Mouse (Mus musculus) erythroblast, embryonic 14.5 days (primary cell): Measurements from ENCODE around the gene Gm49392. TPM values are rescaled to one million over a fixed set of nuclear protein-coding genes. Genes with fewer than 3 reads are reported as not detected.

ENCODE experiments used
- H3K27me3 ChIP-seq: 2 replicates; pipeline ENCODE4 v1.6.1; 2012; ENCODE audit warnings: inconsistent platforms; ENCODE audit not compliant: control insufficient read depth
- H3K36me3 ChIP-seq: 2 replicates; pipeline ENCODE4 v1.6.1; 2012; ENCODE audit warnings: mild to moderate bottlenecking, inconsistent platforms; ENCODE audit not compliant: control insufficient read depth
- H3K4me1 ChIP-seq: 2 replicates; pipeline ENCODE4 v1.6.1; 2012; ENCODE audit warnings: inconsistent platforms; ENCODE audit not compliant: control insufficient read depth
- H3K4me3 ChIP-seq: replicated peaks from 2 replicates; pipeline ENCODE3; 2012; ENCODE audit warnings: moderate library complexity, mild to moderate bottlenecking, inconsistent platforms
- H3K9me3 ChIP-seq: 2 replicates; pipeline ENCODE4 v1.6.1; 2012; ENCODE audit warnings: low read length, inconsistent platforms, mixed read lengths; ENCODE audit not compliant: control insufficient read depth
- GATA1 ChIP-seq: IDR thresholded peaks from 2 replicates; pipeline ENCODE4 v1.6.1; 2012; ENCODE audit warnings: low read length, inconsistent platforms, mixed read lengths
- TAL1 ChIP-seq: IDR thresholded peaks from 3 replicates; pipeline ENCODE4 v1.6.1; 2012; ENCODE audit warnings: low read length, inconsistent platforms, mixed read lengths
- polyA plus RNA-seq: library from polyadenylated mRNA; stranded (reverse); fragments of >175 nt; gene quantifications from 2 replicates; pipeline ENCODE4 v1.2.3, GENCODE M21; 2012

Gm49392 gene
- polyA plus RNA-seq, 1 experiment = not detected

DNA sequence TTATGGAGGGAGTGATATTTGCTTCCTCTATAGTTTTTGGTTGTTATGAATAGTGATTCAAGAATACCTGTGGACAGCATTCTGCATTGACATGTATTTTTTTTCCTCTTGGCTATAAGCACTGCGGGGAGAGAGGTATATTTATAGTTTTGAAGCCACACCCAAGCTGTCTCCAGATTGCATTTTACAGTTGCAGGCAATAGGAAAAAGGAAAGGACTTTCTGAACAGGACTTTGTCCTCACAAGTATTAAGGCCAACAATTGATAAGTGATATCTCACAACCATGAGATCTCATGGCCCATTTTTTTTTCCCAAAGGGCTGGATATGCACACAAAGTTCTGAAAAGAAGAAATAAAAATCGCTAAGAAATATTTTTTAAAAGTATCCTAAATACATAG is 87.0 kb downstream of the Gm49392 start:
- no peak overlapping the region for H3K4me3 ChIP-seq
- TF ChIP-seq TAL1 (no peak), GATA1 (no peak)

DNA sequence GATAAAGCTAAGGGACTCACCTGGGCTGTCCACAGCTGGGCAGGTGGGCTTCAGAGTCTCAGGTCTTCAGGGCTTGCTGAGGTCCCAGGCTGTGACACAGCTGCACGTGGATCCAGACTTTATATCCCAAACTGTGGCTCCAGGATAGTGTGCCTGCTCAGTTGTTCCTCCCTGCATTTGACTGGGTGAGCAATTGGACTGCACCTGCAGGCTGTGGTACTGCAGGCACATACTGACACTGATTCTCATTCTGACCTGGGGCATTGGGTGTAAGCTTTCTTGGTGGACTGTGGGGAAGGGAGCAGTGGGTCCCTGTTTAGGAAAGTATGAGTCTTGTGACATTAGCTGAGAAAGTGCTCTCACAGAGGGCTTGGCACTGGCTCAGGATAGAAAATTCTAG is 93.9 kb downstream of the Gm49392 start, which contains the start of gene Ctsll3:
Ctsll3 (minus strand) TSS at position 101 of the 400 bp plus-strand sequence.
- Histone ChIP-seq H3K4me3 (no peak within 1 kb of the TSS), H3K4me1 (no peaks in the 10 kb centered on the region), H3K27me3 (no peaks in the 10 kb centered on the region), H3K36me3 (no peaks in the 10 kb centered on the region), H3K9me3 (no peaks in the 10 kb centered on the region)
- TF ChIP-seq TAL1 (no peak), GATA1 (no peak)

More for the DNA sequence above, 87.0 kb downstream of the Gm49392 start:
- no peaks in the 10 kb centered on the region for H3K36me3 ChIP-seq
- no peaks in the 10 kb centered on the region for H3K4me1 ChIP-seq
- H3K9me3 ChIP-seq = no peaks in the 10 kb centered on the region
- no peaks in the 10 kb centered on the region for H3K27me3 ChIP-seq

Other genes with a start within 250 kb of the Gm49392 start
- gene BC051665, start 110.5 kb downstream of the Gm49392 start, polyA plus RNA-seq = not detected in 2 replicates
- not detected in 2 replicates for gene Ctsll3, start 94.0 kb downstream of the Gm49392 start, polyA plus RNA-seq
- gene 4930486L24Rik, start 32.4 kb downstream of the Gm49392 start, polyA plus RNA-seq = not detected in 2 replicates
- gene Ctla2b, start 553 bp upstream of the Gm49392 start, polyA plus RNA-seq = not detected in 2 replicates
- not detected in 2 replicates for gene Tpbpb, start 8.0 kb upstream of the Gm49392 start, polyA plus RNA-seq
- gene Gm49393, start 38.7 kb upstream of the Gm49392 start, polyA plus RNA-seq = not detected in 2 replicates
- 0.06 TPM in 1 of 2 replicates, not detected in the other for gene Gm49391, start 39.7 kb upstream of the Gm49392 start, polyA plus RNA-seq
- gene Ctla2a, start 39.7 kb upstream of the Gm49392 start, polyA plus RNA-seq = 0.10 TPM in 1 of 2 replicates, not detected in the other
- not detected in 2 replicates for gene Tpbpa, start 45.1 kb upstream of the Gm49392 start, polyA plus RNA-seq
- not detected in 2 replicates for gene Ctsj, start 109.1 kb upstream of the Gm49392 start, polyA plus RNA-seq
- not detected in 2 replicates for gene Ctsq, start 143.7 kb upstream of the Gm49392 start, polyA plus RNA-seq